Mouse (Mus musculus): ENCODE data around the gene Fgd6. TPM values are rescaled to one million over a fixed set of nuclear protein-coding genes. Genes with fewer than 3 reads are reported as not detected.

The Fgd6 gene
- polyA plus RNA-seq, 1 experiment from 2014 or later = 4.1 TPM

GRCm38 (mm10) chr10:94076966-94077825 is 41.4 kb downstream of the Fgd6 start:
- Histone ChIP-seq H3K27ac (no peak overlapping the region), H3K36me3 (no peaks in the 10 kb centered on the region), H3K4me3 (no peak overlapping the region)

GRCm38 (mm10) chr10:94080740-94081139 is 44.9 kb downstream of the Fgd6 start:
- Histone ChIP-seq H3K4me2 (replicated peaks) (no peak overlapping the region), H3K27me3 (replicated peaks) (no peaks in the 10 kb centered on the region), H3K4me3 (no peak overlapping the region), H3K4me1 (peaks cover 5% of the 10 kb centered on the region; the same call in 1 of the 2 replicates), H3K9ac (no peak overlapping the region), H3K36me3 (no peaks in the 10 kb centered on the region), H3K27ac (no peak overlapping the region), H3K9me3 (no peaks in the 10 kb centered on the region)
- 75% methylated on average over 3 of the region's 3 CpGs for WGBS
- no peak for ATAC-seq (ENCODE audit: low FRiP score, low read depth)

More at GRCm38 (mm10) chr10:94076966-94077825, 41.4 kb downstream of the Fgd6 start:
- Histone ChIP-seq H3K4me2 (replicated peaks) (no peak overlapping the region), H3K4me1 (peaks cover 5% of the 10 kb centered on the region; the same call in 1 of the 2 replicates), H3K27me3 (replicated peaks) (no peaks in the 10 kb centered on the region), H3K9me3 (no peaks in the 10 kb centered on the region), H3K9ac (no peak overlapping the region)
- WGBS = 78% methylated on average over 14 of the region's 14 CpGs
- ATAC-seq (ENCODE audit: low FRiP score, low read depth) = no peak

- H3K4me2 ChIP-seq (replicated peaks) = no peak overlapping the region
- H3K4me1 ChIP-seq = peaks cover under 1% of the 10 kb centered on the region; the same call in 1 of the 2 replicates
- WGBS = 54% methylated on average over 7 of the region's 7 CpGs
- no peak for ATAC-seq (ENCODE audit: low FRiP score, low read depth)
- H3K9ac ChIP-seq = no peak overlapping the region
- H3K4me3 ChIP-seq = no peak overlapping the region
- no peaks in the 10 kb centered on the region for H3K36me3 ChIP-seq
- no peaks in the 10 kb centered on the region for H3K27me3 ChIP-seq (replicated peaks)
- no peaks in the 10 kb centered on the region for H3K9me3 ChIP-seq
- no peak overlapping the region for H3K27ac ChIP-seq
These were observed 46.4 kb downstream of the Fgd6 start for GRCm38 (mm10) chr10:94082040-94082734.

- 0 out of 2 replicates have a peak, but pooled peaks cover 3% of the 10 kb centered on the region for H3K4me1 ChIP-seq
- H3K27me3 ChIP-seq (replicated peaks) = no peaks in the 10 kb centered on the region
- no peak overlapping the region for H3K4me3 ChIP-seq
- no peak overlapping the region for H3K27ac ChIP-seq
- peaks cover 1% of the 10 kb centered on the region; the same call in 1 of the 2 replicates for H3K9me3 ChIP-seq
- WGBS = 85% methylated on average over 8 of the region's 8 CpGs
- no peak overlapping the region for H3K9ac ChIP-seq
- peaks cover 7% of the 10 kb centered on the region; the same call in 1 of the 2 replicates for H3K36me3 ChIP-seq
- H3K4me2 ChIP-seq (replicated peaks) = no peak overlapping the region
- no peak for ATAC-seq (ENCODE audit: low FRiP score, low read depth)
These were observed 50.5 kb downstream of the Fgd6 start for GRCm38 (mm10) chr10:94086315-94086714.

- 54% methylated on average over 8 of the region's 11 CpGs for WGBS
- Histone ChIP-seq H3K27ac (no peak overlapping the region), H3K4me2 (replicated peaks) (peak overlapping the region; percentile 27; the same call in 1 of the 2 replicates), H3K36me3 (peaks cover 13% of the 10 kb centered on the region; the same call in 1 of the 2 replicates), H3K4me3 (no peak overlapping the region), H3K9ac (no peak overlapping the region), H3K4me1 (0 out of 2 replicates have a peak, but pooled peaks cover 3% of the 10 kb centered on the region), H3K27me3 (replicated peaks) (no peaks in the 10 kb centered on the region), H3K9me3 (peaks cover 4% of the 10 kb centered on the region; the same call in 1 of the 2 replicates)
- ATAC-seq (ENCODE audit: low FRiP score, low read depth) = 0 out of 2 replicates have a peak, but pooled peaks have one; percentile 41
These were observed 51.7 kb downstream of the Fgd6 start for GRCm38 (mm10) chr10:94087367-94088077.

GRCm38 (mm10) chr10:94090032-94090431 is 54.2 kb downstream of the Fgd6 start:
- 0 out of 2 replicates have a peak, but pooled peaks cover 9% of the 10 kb centered on the region for H3K4me1 ChIP-seq

GRCm38 (mm10) chr10:94093534-94093933 is 57.7 kb downstream of the Fgd6 start:
- no peak overlapping the region for H3K4me2 ChIP-seq (replicated peaks)
- 0 out of 2 replicates have a peak, but pooled peaks cover 6% of the 10 kb centered on the region for H3K4me1 ChIP-seq
- H3K9ac ChIP-seq = no peak overlapping the region
- no peaks in the 10 kb centered on the region for H3K27me3 ChIP-seq (replicated peaks)
- ATAC-seq (ENCODE audit: low FRiP score, low read depth) = no peak
- H3K4me3 ChIP-seq = no peak overlapping the region
- no peak overlapping the region for H3K27ac ChIP-seq
- peaks cover 13% of the 10 kb centered on the region; the same call in 1 of the 2 replicates for H3K36me3 ChIP-seq
- peaks cover 4% of the 10 kb centered on the region; the same call in 1 of the 2 replicates for H3K9me3 ChIP-seq
- WGBS = 26% methylated on average over 5 of the region's 5 CpGs

More at GRCm38 (mm10) chr10:94090032-94090431, 54.2 kb downstream of the Fgd6 start:
- Histone ChIP-seq H3K9ac (no peak overlapping the region), H3K4me3 (no peak overlapping the region), H3K4me2 (replicated peaks) (no peak overlapping the region), H3K9me3 (peaks cover 4% of the 10 kb centered on the region; the same call in 1 of the 2 replicates), H3K27me3 (replicated peaks) (no peaks in the 10 kb centered on the region), H3K27ac (no peak overlapping the region), H3K36me3 (peaks cover 13% of the 10 kb centered on the region; the same call in 1 of the 2 replicates)
- 93% methylated on average over 3 of the region's 3 CpGs for WGBS
- ATAC-seq (ENCODE audit: low FRiP score, low read depth) = no peak

- 90% methylated on average over 17 of the region's 17 CpGs for WGBS
- Histone ChIP-seq H3K4me1 (0 out of 2 replicates have a peak, but pooled peaks cover 6% of the 10 kb centered on the region), H3K27ac (no peak overlapping the region), H3K4me2 (replicated peaks) (no peak overlapping the region), H3K36me3 (peaks cover 10% of the 10 kb centered on the region; the same call in 1 of the 2 replicates), H3K9ac (no peak overlapping the region), H3K9me3 (peaks cover 4% of the 10 kb centered on the region; the same call in 1 of the 2 replicates), H3K4me3 (no peak overlapping the region), H3K27me3 (replicated peaks) (no peaks in the 10 kb centered on the region)
- no peak for ATAC-seq (ENCODE audit: low FRiP score, low read depth)
These were observed 60.1 kb downstream of the Fgd6 start for GRCm38 (mm10) chr10:94095743-94096465.

- Histone ChIP-seq H3K4me1 (0 out of 2 replicates have a peak, but pooled peaks cover 6% of the 10 kb centered on the region), H3K9me3 (no peaks in the 10 kb centered on the region), H3K4me3 (no peak overlapping the region), H3K27ac (no peak overlapping the region), H3K4me2 (replicated peaks) (no peak overlapping the region), H3K27me3 (replicated peaks) (no peaks in the 10 kb centered on the region), H3K36me3 (peaks cover under 1% of the 10 kb centered on the region; the same call in 1 of the 2 replicates), H3K9ac (no peak overlapping the region)
- no peak for ATAC-seq (ENCODE audit: low FRiP score, low read depth)
- 76% methylated on average over 3 of the region's 3 CpGs for WGBS
These were observed 61.5 kb downstream of the Fgd6 start for GRCm38 (mm10) chr10:94097081-94097845.

GRCm38 (mm10) chr10:94098100-94098499 is 62.3 kb downstream of the Fgd6 start:
- Histone ChIP-seq H3K9me3 (no peaks in the 10 kb centered on the region), H3K4me2 (replicated peaks) (no peak overlapping the region), H3K4me1 (0 out of 2 replicates have a peak, but pooled peaks cover 6% of the 10 kb centered on the region), H3K9ac (no peak overlapping the region), H3K4me3 (no peak overlapping the region), H3K27ac (no peak overlapping the region), H3K36me3 (no peaks in the 10 kb centered on the region), H3K27me3 (replicated peaks) (no peaks in the 10 kb centered on the region)
- ATAC-seq (ENCODE audit: low FRiP score, low read depth) = no peak
- 87% methylated on average over 3 of the region's 3 CpGs for WGBS
